Mouse (Mus musculus) thymus, postnatal 14 days (tissue): Measurements from ENCODE around the gene Zbtb41.

Experiments
- DNase-seq: peaks from one replicate; pipeline ENCODE4 v3.0.0; 2021

Zbtb41 gene

DNA sequence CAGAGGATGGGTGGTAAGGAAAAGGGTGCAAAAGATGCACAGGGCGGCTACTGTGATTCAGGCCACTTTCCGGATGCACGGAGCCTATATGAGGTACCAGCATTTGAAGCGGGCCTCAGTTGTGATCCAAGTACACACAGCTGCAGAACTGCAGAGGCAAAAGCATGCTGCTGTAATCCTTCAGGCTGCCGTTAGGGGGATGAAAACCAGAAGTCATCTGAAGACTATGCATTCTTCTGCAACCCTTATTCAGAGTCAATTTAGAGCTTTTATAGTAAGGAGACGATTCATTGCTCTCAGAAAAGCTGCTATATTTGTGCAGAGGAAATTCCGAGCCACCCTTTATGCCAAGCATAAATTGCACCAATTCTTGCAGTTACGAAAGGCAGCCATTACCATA, 58.2 kb downstream of the Zbtb41 start:
- no peak for DNase-seq

DNA sequence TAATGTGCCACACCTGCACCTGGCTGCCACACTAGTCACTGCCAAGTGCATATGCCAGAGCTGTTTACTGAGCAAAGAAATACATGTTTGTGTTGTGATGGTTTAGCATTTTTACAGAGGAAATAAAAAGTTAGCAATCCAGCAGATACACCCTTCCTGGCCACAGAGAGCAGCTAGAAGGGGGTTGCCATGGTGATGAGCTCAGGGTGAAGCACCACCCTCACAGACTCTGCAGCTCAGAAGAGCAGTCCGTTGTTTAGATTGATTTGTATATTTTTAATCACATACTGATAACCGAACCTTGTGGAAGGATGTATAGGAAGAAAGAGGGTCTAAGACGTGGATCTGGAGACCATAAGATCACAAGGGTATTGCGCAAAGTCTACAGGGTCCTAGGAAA, 59.1 kb downstream of the Zbtb41 start:
- DNase-seq, result no peak

DNA sequence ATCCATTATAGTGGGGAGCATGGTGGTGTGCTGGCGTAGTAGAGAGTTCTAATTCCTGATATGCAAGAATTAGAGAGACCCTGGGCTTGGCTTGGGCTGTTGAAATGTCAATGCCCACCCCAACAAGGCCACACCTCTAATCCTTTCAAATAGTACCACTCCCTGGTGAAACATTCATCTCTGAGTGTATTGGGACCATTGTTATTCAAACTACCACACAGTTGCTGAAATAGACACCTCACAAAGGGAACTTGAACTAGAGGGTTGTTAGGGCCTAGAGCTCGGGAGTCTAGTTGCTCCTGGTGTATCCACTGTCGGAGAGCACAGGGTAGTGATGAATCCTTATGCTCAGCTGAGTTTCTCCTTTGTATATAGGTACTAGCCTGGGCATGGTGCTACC, 72.5 kb downstream of the Zbtb41 start:
- no peak for DNase-seq

DNA sequence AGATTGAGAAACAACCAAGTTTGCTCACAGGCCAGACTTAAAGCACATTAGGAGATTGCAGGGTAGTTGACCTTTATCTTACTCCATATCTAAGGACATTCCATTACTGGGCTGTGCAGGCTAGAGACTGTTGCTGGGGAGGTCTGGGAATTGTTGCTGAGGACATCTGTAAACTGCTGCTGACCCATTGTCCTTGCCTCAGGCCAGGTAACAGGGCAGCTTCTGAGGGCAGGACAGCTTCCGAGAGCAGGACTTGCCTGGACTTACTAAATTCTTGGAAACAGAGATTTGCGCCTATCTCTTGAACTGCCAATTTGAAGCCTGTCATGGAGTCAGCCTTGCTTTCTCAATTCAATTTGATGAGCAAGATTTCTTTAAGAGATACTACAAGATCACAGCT, 73.3 kb downstream of the Zbtb41 start:
- DNase-seq, result no peak

DNA sequence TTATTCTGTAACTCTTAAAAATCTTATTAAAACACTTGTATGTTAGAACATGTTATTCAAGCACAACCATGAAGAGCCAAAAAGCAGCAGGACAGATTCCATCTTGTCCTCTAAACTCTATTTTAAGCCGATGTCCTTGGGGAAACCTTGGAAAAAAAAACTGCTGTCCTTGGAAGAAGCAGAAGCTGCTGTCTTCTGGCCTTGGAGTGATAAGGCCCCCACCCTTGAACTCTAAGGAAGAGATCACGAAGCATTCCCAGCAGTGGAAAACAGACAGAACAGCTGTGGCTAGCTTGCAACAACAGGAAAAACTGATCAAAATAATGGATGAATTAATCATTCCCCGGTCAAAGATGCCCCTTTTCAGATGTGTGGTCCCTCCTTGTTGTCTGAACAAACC, 74.1 kb downstream of the Zbtb41 start:
- DNase-seq, result no peak

DNA sequence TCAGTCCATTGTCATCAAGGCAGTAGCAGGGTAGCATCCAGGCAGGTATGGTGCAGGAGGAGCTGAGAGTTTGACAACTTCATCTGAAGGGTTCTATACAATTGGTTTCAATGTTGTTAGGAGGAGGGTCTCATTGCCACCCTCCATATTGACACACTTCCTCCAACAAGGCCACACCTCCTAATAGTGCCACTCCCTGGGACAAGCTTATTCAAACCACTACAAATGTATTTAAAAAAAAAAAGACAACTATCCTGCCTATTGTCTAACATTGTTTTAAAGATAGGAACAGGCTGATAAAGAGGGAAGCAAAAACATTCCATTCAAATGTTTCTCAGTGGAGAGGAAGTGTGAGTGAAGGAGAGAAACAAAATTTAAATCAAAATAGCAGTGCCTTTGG, 77.7 kb downstream of the Zbtb41 start:
- no peak for DNase-seq

DNA sequence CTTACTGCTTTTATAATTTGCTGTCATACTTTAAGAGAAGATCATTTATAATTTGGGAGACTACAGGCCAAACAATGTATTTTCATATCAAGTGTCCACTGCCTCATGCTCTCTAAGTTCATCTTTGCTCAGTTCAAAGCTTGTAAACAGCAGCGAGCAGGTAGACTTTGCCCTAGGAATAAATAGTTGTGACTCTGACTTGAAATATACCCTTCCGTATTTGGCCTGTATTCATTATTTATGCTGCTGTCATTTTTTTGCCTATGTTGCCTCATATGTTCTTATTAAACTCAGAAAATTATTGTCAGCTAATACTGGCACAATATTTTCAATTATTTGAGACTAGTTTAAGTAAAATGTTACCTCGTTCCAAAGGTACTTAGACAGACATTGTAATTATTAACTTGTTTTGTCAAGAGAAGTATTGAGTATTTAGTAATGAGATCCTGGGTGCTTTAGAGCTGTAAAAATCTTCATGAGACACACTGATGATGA, 79.2 kb downstream of the Zbtb41 start, which contains the start of gene F13b:
Gene F13b, plus strand, starts transcription at position 445 of the 495 bp plus-strand sequence.
- DNase-seq, result no peak
